Mouse (Mus musculus): ENCODE data around the gene Gm48551. TPM values are rescaled to one million over a fixed set of nuclear protein-coding genes. Genes with fewer than 3 reads are reported as not detected.

Gm48551 gene
- polyA plus RNA-seq, 1 experiment from 2014 or later, result 2.7 TPM

DNA sequence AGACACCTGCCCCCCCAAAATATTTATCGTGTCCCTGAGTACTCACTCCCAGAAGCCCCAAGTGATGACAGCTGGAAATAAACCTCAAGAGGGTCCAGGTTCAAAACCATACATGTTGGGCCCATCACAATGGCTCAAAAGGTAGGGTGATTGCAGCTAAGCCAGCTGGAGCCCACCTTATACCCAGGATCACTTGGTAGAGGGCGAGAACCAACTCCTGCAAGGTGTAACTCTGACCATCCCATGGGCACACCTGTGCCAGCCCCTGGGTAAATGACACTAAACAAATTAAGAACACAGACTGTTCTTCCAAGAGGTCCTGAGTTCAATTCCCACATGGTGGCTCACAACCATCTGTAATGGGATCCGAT lies 5.1 kb upstream of the Gm48551 start:
- no peaks in the 10 kb centered on the region for H3K27me3 ChIP-seq (replicated peaks; ENCODE audit: low read depth, poor library complexity, severe bottlenecking)
- H3K36me3 ChIP-seq (replicated peaks), result peaks cover 28% of the 10 kb centered on the region
- peak overlapping the region; percentile 91 for H3K4me3 ChIP-seq
- peak overlapping the region; percentile 97 for H3K27ac ChIP-seq (replicated peaks)
- H3K9me3 ChIP-seq, result no peaks in the 10 kb centered on the region
- H3K4me1 ChIP-seq, result peaks cover 30% of the 10 kb centered on the region
- no peak for DNase-seq (ENCODE audit: low spot score)
- 59% methylated on average over 3 of the region's 3 CpGs for WGBS

DNA sequence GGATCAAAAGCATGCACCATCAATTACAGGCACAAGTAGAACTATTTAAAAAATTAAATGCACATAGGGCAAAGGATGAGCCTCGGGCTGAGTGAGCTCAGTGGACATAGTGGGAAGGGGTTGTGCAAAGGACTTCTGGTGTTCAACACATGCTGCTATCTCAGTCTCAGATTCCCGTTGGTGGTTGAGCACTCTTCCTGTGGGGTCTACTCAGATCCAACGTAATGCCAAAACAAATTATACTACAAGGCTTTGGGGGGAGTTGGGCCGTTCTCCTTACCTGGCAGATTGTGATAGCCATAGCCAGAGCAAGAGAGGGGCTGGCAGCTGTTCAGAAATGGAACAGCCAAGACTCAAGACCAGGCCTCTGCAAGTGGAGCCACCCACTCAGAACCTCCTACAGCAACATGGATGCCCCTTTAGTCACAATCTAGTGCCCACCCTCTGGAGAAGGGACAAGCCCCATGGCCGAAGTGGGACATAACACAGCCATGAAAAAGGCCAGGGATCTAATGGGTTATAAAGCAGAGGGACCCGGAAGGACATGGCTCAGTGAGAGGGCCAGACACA lies 4.4 kb upstream of the Gm48551 start:
- H3K27ac ChIP-seq (replicated peaks), result peak overlapping the region; percentile 57; the same call in 1 of the 2 replicates
- peak overlapping the region; percentile 91; the same call in 1 of the 2 replicates for H3K4me3 ChIP-seq
- no peaks in the 10 kb centered on the region for H3K27me3 ChIP-seq (replicated peaks; ENCODE audit: low read depth, poor library complexity, severe bottlenecking)
- H3K36me3 ChIP-seq (replicated peaks), result peaks cover 22% of the 10 kb centered on the region
- WGBS, result 87% methylated on average over 6 of the region's 6 CpGs
- no peaks in the 10 kb centered on the region for H3K9me3 ChIP-seq
- peaks cover 33% of the 10 kb centered on the region for H3K4me1 ChIP-seq
- DNase-seq (ENCODE audit: low spot score), result no peak

DNA sequence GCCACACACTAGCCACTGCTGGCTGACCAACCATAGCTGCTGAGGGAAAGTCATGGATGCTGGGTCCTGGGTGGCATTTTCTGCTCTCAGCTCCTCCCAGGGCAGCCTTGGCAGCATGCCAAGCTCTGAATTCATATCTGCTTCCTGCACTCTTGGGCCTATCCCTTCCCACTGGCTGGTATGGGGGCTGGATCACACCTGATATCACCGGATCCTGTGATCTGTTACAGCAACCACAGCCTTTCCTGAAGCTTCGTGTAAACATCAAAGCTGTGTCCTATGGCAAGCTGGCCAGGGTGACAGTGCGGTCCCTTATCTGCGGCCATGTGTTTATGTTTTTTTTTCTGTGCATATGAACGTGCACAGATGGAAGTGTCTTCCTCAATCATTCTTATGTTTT lies 2.2 kb upstream of the Gm48551 start:
- H3K4me3 ChIP-seq, result no peak overlapping the region
- no peaks in the 10 kb centered on the region for H3K9me3 ChIP-seq
- peaks cover 16% of the 10 kb centered on the region for H3K36me3 ChIP-seq (replicated peaks)
- no peaks in the 10 kb centered on the region for H3K27me3 ChIP-seq (replicated peaks; ENCODE audit: low read depth, poor library complexity, severe bottlenecking)
- no peak for DNase-seq (ENCODE audit: low spot score)
- 92% methylated on average over 5 of the region's 5 CpGs for WGBS
- H3K4me1 ChIP-seq, result peaks cover 33% of the 10 kb centered on the region
- H3K27ac ChIP-seq (replicated peaks), result no peak overlapping the region

DNA sequence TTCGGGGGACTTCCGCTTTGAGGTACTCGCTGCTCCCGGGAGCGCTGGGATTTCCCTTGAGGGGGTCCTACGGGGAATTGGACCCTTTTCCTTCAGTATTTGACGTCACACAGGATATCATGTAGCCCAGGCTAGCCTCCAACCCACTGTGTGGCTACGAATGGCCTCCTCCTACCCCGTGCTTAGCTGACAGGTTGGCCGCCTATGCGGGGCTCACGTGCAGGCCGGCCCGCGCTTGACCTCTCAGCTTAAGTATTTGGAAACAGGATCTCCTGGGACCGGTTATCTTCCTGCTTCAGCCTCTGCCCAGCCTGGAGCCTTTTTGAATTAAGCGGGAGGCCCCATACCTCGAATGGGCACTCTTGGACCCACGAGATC lies 328 bp downstream of the Gm48551 start:
- peaks cover 37% of the 10 kb centered on the region for H3K36me3 ChIP-seq (replicated peaks)
- no peak for DNase-seq (ENCODE audit: low spot score)
- H3K4me1 ChIP-seq, result peaks cover 25% of the 10 kb centered on the region
- H3K27me3 ChIP-seq (replicated peaks; ENCODE audit: low read depth, poor library complexity, severe bottlenecking), result no peaks in the 10 kb centered on the region
- peak overlapping the region; percentile 91 for H3K27ac ChIP-seq (replicated peaks)
- peak overlapping the region; percentile 98 for H3K4me3 ChIP-seq
- under 1% methylated on average over 19 of the region's 19 CpGs for WGBS
- H3K9me3 ChIP-seq, result no peaks in the 10 kb centered on the region

DNA sequence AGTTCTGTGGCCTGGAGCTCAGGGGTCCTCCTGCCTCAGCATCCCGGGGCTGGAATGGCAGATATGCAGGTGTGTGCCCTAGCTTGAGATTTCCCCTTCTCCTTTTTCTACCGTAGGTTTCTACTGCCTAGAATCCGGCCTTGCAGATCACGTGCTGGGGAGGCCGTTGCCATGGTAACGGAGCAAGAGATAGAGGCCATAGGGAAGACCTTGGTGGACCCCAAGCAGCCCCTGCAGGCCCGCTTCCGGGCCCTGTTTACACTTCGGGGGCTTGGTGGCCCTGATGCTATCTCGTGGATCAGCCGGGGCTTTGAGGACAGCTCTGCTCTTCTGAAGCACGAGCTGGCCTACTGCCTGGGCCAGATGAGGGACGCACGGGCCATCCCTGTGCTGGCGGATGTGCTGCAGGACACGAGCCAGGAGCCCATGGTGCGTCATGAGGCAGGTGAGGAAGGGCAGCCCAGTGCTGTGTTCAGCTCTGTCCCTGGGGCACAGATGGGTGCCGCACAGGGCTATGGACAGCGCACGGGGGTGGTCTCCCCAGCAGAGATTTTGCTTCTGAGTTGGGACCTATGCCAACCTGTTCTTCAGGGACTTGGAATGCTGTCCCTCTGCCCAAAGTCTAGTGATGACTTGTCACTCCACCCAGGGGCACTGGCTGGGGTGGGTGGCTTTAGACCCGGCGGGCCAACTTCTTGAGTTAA lies 1.5 kb downstream of the Gm48551 start:
- no peaks in the 10 kb centered on the region for H3K27me3 ChIP-seq (replicated peaks; ENCODE audit: low read depth, poor library complexity, severe bottlenecking)
- H3K4me3 ChIP-seq, result peak overlapping the region; percentile 98
- H3K27ac ChIP-seq (replicated peaks), result no peak overlapping the region
- peaks cover 42% of the 10 kb centered on the region for H3K36me3 ChIP-seq (replicated peaks)
- peaks cover 30% of the 10 kb centered on the region for H3K4me1 ChIP-seq
- H3K9me3 ChIP-seq, result no peaks in the 10 kb centered on the region
- no peak for DNase-seq (ENCODE audit: low spot score)
- WGBS, result 88% methylated on average over 22 of the region's 22 CpGs

DNA sequence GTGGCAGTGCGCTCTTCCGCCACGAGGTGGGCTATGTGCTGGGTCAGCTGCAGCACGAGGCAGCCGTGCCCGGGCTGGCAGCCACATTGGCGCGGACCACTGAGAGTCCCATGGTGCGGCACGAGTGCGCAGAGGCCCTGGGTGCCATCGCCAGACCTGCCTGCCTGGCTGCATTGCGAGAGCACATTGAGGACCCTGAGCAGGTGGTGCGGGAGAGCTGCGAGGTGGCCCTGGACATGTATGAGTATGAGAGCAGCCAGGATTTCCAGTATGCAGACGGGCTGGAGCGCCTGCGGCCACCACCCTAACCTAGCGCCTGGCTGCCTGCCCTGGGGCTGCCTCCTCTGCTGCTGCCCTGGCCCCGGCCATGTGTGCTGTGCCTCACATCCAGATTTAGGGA lies 3.5 kb downstream of the Gm48551 start:
- H3K36me3 ChIP-seq (replicated peaks), result peaks cover 51% of the 10 kb centered on the region
- H3K4me1 ChIP-seq, result peaks cover 30% of the 10 kb centered on the region
- H3K27me3 ChIP-seq (replicated peaks; ENCODE audit: low read depth, poor library complexity, severe bottlenecking), result 0 out of 2 replicates have a peak, but pooled peaks cover 3% of the 10 kb centered on the region
- no peaks in the 10 kb centered on the region for H3K9me3 ChIP-seq
- no peak for DNase-seq (ENCODE audit: low spot score)
- H3K27ac ChIP-seq (replicated peaks), result no peak overlapping the region
- WGBS, result 94% methylated on average over 20 of the region's 20 CpGs
- H3K4me3 ChIP-seq, result 0 out of 2 replicates have a peak overlapping the region, but pooled peaks have one; percentile 16

DNA sequence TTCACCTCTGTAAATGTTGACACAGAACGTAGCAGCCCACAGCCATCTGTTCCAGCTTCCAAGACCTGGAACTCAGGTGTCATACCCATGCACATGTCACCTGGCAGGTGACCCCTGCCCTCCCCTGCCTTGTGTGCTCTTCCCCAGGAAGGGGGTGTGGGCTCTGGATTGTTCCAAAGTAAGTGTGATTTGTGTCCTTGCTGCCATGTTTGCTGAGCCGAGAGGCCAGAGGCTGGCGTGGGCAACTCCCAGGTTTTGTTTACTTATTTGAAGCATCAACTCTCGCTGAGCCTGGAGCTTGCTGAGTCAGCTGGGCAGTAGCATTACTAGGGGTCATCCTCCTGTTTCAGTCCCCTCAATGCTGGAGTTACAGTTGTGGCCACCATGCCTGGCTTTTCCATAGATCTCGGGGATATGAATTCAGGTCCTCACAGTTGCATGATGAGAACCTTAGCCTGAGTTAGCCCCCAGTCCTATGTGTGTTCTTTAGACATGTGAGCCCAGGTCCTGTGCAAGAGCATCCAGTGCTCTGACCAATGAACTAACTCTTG lies 4.3 kb downstream of the Gm48551 start, which contains the start of gene Gm48552:
TSS of gene Gm48552 (plus strand) at position 501 of the 551 bp plus-strand sequence.
- Histone ChIP-seq H3K9me3 (no peaks in the 10 kb centered on the region), H3K36me3 (replicated peaks) (peaks cover 51% of the 10 kb centered on the region), H3K4me3 (no peak within 1 kb of the TSS), H3K4me1 (peaks cover 39% of the 10 kb centered on the region), H3K27ac (replicated peaks) (peak within 1 kb of the TSS; percentile 49; the same call in 1 of the 2 replicates), H3K27me3 (replicated peaks; ENCODE audit: low read depth, poor library complexity, severe bottlenecking) (0 out of 2 replicates have a peak, but pooled peaks cover 3% of the 10 kb centered on the region)
- 90% methylated on average over 5 of the region's 5 CpGs for WGBS
- no peak for DNase-seq (ENCODE audit: low spot score)

DNA sequence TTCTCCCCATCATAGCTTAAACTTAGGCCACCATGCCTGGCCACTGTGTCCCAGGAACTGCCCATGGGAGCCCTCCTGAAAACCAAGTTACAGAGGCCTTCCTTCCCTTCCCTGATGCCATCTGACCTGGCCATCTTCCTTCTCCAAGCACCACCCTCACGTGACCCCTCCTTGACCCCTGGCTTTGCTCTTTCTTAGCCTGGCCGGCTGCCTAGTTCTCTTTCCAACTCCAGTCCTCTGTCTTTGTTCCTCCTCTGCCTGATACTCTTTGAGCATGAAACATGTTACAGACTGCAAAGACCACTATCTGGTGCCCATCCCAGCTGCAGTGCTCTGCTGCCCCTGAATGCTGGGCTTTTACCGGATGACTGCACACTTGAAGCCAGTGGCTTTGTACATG lies 5.1 kb downstream of the Gm48551 start:
- Histone ChIP-seq H3K27me3 (replicated peaks; ENCODE audit: low read depth, poor library complexity, severe bottlenecking) (0 out of 2 replicates have a peak, but pooled peaks cover 8% of the 10 kb centered on the region), H3K9me3 (no peaks in the 10 kb centered on the region), H3K27ac (replicated peaks) (peak overlapping the region; percentile 36; the same call in 1 of the 2 replicates), H3K36me3 (replicated peaks) (peaks cover 51% of the 10 kb centered on the region), H3K4me3 (no peak overlapping the region), H3K4me1 (peaks cover 46% of the 10 kb centered on the region)
- no peak for DNase-seq (ENCODE audit: low spot score)
- WGBS, result 60% methylated on average over 3 of the region's 3 CpGs

DNA sequence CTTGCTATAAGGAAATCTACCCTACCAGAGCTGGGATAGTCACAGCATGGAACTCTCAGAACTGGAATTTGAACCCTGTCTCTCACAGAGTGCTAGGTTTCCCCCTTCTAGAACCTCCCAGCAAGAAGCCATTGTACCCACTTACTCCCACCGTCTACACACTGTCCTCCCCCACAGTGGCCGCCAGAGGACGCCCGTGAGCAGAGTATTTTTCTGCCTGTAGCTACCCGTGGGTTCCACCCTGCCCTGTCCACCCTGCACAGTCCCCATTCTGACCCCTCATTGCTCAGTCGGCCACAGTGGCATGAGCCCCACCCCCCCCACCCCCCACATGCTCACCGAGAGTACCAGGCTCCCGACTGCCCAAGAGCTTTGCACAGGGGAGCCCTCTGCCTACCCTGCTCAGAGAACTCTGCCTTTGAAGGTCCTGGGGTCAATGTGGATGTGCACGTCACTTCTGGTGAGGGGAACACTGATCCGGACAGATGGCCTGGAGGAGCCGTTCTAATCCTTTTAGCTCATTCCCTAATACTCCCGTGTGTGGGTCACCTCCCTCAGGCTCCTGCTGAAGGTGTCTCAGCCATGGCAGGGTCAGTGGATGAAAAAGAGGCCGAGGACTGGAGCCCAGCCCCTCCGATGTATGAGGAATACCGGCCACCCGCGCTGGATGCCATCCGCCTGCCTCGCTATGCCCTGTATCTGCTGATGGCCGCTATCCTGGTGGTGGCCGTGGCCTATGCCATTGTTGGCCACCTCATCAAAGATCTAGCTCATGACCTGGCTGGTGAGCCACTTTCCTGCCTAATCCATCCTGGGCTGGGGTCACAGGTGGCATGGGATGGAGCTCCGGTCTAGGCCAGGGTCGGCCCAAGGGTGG lies 5.8 kb downstream of the Gm48551 start:
- Histone ChIP-seq H3K9me3 (no peaks in the 10 kb centered on the region), H3K4me3 (no peak overlapping the region), H3K4me1 (peaks cover 41% of the 10 kb centered on the region), H3K27me3 (replicated peaks; ENCODE audit: low read depth, poor library complexity, severe bottlenecking) (0 out of 2 replicates have a peak, but pooled peaks cover 8% of the 10 kb centered on the region), H3K27ac (replicated peaks) (peak overlapping the region; percentile 49; the same call in 1 of the 2 replicates), H3K36me3 (replicated peaks) (peaks cover 51% of the 10 kb centered on the region)
- DNase-seq (ENCODE audit: low spot score), result peak; percentile 79
- WGBS, result 61% methylated on average over 23 of the region's 23 CpGs

DNA sequence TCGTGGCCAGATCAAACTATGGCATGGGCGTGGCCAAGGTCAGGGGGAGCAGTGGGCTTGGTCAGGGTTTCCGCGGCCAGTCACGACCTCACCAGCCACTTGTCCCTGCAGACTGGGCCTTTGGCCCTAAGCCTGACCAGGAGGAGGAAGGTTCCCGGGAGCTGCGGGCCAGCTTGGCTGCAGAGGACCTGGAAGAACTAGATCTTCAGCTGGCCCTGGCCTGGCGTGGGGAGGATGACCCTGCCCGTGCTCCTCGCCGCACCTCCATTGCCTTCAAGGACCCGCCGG lies 6.4 kb downstream of the Gm48551 start:
- Histone ChIP-seq H3K9me3 (no peaks in the 10 kb centered on the region), H3K27me3 (replicated peaks; ENCODE audit: low read depth, poor library complexity, severe bottlenecking) (0 out of 2 replicates have a peak, but pooled peaks cover 8% of the 10 kb centered on the region), H3K36me3 (replicated peaks) (peaks cover 50% of the 10 kb centered on the region), H3K4me3 (no peak overlapping the region), H3K27ac (replicated peaks) (no peak overlapping the region), H3K4me1 (peaks cover 36% of the 10 kb centered on the region)
- WGBS, result 88% methylated on average over 13 of the region's 13 CpGs
- DNase-seq (ENCODE audit: low spot score), result no peak

DNA sequence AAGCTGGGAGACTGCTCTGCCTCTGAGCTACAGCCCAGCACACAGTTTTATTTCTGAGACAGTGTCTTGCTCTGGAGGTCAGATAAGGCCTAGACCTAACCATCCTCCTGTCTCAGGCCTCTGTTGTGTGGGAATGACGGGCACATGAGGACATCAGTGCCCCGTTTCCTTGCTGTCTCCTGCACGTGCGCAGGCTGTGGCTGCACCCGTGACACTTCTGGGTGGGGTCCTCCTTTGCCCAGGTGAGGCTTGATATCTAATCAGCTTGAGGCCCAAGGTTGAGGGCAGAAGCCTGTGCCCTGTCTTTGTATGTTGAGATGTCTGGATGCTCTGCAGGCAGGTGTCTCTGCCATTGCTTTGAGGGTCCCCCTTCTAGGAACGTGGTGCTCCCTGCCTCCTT lies 8.0 kb downstream of the Gm48551 start:
- no peak for DNase-seq (ENCODE audit: low spot score)
- H3K36me3 ChIP-seq (replicated peaks), result peaks cover 33% of the 10 kb centered on the region
- H3K27me3 ChIP-seq (replicated peaks; ENCODE audit: low read depth, poor library complexity, severe bottlenecking), result peaks cover 16% of the 10 kb centered on the region; the same call in 1 of the 2 replicates
- H3K4me3 ChIP-seq, result peak overlapping the region; percentile 2; the same call in 1 of the 2 replicates
- WGBS, result 94% methylated on average over 6 of the region's 6 CpGs
- peaks cover 36% of the 10 kb centered on the region for H3K4me1 ChIP-seq
- H3K27ac ChIP-seq (replicated peaks), result peak overlapping the region; percentile 68; the same call in 1 of the 2 replicates
- no peaks in the 10 kb centered on the region for H3K9me3 ChIP-seq

DNA sequence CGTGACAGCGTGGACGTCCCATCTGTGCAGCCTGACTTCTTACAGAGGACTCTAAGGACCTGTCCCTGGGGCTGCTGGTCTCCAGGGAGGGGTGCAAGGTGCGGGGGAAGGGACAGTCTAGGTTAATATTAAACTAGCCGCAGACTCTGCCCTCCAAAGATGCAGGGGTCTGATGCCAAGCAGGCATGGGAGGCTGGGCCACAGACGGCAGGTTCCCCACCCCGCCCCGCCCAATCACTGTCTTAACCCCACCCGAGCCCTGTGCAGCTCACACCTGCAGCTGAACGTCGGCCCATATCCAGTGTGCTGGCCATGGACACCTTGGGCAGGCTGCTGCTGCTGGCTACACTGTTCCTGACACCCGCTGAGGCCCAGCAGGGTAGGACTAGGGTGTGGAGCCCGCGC lies 8.5 kb downstream of the Gm48551 start, which contains the start of gene Smim24:
TSS of gene Smim24 (plus strand) at position 271 of the 405 bp plus-strand sequence.
- 64% methylated on average over 14 of the region's 14 CpGs for WGBS
- Histone ChIP-seq H3K27ac (replicated peaks) (peak within 1 kb of the TSS; percentile 68), H3K27me3 (replicated peaks; ENCODE audit: low read depth, poor library complexity, severe bottlenecking) (peaks cover 21% of the 10 kb centered on the region), H3K4me1 (peaks cover 39% of the 10 kb centered on the region), H3K36me3 (replicated peaks) (peaks cover 28% of the 10 kb centered on the region), H3K9me3 (no peaks in the 10 kb centered on the region), H3K4me3 (peak within 1 kb of the TSS; percentile 53)
- DNase-seq (ENCODE audit: low spot score), result no peak
